Mouse (Mus musculus) monocyte, adult 5-6 weeks (primary cell): ENCODE data around the gene Wdr46. TPM values are rescaled to one million over a fixed set of nuclear protein-coding genes. Genes with fewer than 3 reads are reported as not detected.
"Not testable (repeated sequence)": the region's sequence is repeated elsewhere in the genome, so short reads cannot be mapped to it uniquely, and the experiment has no call there.

ENCODE experiments used
- ATAC-seq: fragments of 153-309, 156-312 bp; replicated peaks from 2 replicates; pipeline ENCODE4 v1.8.0; 2017; ENCODE audit warnings: mild to moderate bottlenecking; ENCODE audit not compliant: low TSS enrichment, insufficient number of reproducible peaks, severe bottlenecking, poor library complexity, low FRiP score
- total RNA-seq: library from RNA; stranded (forward); fragments of 200-1000, 200-491, 200-594 nt; gene quantifications from 3 replicates; pipeline ENCODE4 v1.2.3, GENCODE M21; 2017

The Wdr46 gene
- total RNA-seq, 1 experiment from 2014 or later = 16.3 TPM

DNA sequence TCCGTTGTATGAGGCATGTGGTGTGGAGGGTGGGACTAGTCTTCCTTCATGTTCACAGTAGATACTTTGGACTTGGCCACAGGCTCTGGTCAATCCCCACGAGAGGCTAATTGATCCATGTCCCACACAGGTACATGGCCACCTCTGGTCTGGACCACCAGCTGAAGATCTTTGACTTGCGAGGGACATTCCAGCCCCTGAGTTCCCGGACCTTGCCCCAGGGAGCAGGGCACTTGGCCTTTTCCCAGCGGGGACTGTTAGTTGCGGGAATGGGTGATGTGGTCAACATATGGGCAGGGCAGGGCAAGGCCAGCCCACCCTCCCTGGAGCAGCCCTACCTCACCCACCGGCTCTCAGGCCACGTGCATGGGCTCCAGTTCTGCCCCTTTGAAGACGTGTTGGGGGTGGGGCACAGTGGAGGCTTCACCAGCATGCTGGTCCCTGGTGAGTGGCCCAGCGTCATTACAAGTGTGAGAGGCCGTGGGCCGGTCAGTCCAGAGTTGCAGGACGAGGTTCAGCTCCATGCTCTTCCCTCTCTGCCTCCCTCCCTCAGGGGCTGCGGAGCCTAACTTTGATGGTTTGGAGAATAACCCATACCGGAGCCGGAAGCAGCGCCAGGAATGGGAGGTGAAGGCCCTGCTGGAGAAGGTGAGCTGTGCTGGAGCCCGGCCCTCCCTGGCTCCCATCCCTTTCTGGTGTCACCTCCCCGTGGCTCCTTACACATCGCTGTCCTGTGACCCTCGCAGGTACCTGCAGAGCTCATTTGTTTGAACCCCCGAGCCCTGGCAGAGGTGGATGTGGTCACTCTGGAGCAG lies 7.8 kb downstream of the Wdr46 start:
- no peak for ATAC-seq

DNA sequence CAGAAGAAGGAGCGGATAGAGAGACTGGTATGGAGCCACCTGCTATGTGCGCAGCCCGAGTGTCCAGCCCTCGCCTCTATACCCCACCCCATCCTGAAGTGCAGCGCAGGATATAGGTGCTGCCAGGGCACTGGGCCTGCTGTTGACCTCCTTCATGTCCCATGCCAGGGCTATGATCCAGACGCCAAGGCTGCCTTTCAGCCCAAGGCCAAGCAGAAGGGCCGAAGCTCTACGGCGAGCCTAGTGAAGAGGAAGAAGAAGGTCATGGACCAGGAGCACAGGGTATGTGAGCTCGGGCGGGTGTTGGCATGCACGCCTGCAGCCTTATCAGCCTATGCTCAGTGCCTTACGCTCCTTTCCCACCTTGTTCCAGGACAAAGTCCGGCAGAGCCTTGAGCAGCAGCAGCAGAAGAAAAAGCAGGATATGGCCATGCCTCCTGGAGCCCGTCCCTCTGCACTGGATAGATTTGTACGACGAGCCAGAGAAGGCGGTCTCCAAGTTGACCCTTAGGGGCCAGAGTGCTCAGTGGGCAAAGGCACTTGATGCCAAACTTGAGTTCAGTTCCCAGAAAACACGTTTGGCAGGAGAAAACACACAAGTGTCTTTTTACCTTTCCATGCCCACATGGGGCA lies 8.6 kb downstream of the Wdr46 start:
- ATAC-seq = no peak

DNA sequence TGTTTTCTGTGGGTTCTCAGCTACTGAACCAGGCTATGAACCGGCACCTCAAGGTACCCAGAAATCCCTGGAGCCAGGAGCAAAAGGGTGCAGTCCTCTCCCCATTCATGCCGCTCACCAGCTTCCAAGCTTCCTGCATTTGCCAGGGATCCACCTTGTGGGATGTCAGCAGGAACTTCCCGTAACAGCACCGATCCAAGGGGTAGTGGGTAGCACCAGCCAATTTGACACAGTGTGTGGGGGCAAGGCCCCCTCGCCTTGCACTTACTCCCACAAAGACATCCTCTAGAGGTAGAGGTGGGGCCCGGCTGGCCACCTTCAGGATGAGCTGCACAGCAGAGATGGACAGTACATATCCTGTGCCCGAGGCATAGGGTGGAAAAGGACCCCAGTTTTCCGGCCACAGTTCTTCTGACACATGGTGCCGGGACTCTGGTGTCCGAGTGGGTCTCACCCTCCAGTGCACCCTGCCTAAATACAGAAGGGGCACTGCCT lies 9.7 kb downstream of the Wdr46 start:
- ATAC-seq = no peak

DNA sequence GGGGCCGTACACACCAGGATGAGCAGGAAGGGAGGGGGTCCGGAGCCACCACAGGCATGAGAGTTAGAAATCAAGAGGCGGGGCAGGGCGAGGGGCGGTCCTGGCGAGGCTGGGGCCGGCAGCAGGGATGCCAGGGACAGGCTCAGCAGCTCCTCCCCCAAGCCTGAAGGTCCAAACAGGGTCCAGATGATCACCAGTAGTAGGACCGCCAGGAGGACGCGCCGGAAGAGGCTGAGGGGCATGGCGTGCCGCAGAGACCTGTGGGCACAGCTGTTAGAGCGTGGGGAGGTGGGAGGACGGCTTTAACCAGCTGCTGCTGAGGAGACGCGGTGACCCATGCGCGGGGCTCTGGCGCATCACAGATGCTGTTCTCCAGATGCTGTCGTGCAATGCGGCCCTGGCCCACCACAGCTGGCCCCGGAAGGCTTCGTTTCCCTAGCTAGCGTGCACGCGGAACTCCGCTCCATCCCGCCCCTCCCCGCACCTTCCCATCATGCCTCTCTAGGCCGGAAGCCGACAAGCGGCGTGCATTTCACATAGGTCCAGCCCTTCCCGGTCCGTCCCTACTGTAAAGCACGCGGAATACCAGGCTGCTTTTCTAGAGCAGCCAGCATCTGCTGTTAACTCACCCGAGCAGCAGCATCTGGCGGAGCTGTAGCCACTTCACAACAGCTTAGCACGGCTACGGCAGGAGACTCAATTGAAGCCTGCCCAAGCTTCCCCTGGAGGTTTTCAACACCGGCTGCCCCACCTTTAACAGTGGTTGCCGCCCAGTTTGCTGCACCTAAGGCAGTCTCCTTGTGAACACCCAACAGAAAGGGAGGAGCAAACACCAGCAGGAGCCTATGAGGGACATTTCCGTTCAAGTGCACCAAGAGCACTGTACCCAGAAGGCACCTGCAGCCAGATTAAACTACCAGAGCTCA lies 10.8 kb downstream of the Wdr46 start, which contains the start of gene B3galt4:
B3galt4 (minus strand) TSS at position 468 of the 926 bp plus-strand sequence.
- ATAC-seq = peak; percentile 59

DNA sequence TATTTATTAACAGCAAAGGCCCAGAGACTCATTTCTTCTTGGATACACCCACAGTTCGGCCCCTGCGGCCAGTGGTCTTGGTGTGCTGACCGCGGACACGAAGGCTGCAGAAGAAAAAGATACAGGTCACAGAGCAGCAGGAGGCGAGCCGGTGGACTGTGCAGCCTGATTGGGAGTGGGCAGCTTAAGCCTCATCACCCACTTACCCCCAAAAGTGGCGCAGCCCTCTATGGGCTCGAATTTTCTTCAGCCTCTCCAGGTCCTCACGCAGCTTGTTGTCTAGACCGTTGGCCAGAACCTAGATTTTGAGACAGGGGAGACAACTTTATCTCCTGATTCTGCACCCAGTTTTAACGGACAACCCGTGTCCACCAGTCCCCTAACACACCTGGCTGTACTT lies 11.6 kb downstream of the Wdr46 start:
- ATAC-seq = not testable (repeated sequence)

DNA sequence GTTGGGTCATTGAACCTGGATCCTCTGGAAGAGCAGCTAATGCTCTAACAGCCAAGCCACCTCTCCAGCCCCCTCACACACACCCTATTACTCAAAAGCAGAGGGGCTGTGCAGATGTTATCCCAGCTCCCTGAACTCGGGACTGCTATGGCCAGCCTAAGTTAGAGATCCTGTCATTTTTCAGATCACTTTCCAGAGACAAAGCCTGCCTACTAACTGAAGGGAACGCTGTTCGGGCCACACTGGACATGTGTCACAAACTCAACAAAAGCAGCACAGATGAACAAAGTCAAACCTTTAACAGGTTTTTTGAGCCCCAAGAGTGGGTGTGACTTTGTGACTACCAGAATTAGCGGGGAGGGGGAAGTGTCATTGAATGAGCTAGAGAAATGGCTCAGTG lies 12.4 kb downstream of the Wdr46 start:
- ATAC-seq = no peak

DNA sequence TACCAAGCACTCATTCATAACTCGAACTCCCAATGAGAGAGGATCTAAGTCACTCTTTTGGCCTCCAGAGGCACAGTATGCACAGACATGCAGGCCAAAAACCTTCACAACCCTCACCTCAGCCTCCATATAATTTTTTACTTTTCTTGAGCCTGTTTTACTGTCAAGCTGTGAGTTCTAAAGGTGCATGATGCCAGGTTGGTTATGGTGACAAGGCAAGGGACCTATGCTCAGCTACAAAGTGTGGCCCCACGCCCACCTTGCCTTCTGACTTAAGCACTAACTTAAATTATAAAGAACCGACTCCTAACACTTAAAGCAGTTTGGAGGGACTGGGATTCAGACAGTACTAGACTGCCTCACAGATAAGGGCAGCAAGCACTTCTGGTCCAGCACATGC lies 12.8 kb downstream of the Wdr46 start:
- no peak for ATAC-seq

DNA sequence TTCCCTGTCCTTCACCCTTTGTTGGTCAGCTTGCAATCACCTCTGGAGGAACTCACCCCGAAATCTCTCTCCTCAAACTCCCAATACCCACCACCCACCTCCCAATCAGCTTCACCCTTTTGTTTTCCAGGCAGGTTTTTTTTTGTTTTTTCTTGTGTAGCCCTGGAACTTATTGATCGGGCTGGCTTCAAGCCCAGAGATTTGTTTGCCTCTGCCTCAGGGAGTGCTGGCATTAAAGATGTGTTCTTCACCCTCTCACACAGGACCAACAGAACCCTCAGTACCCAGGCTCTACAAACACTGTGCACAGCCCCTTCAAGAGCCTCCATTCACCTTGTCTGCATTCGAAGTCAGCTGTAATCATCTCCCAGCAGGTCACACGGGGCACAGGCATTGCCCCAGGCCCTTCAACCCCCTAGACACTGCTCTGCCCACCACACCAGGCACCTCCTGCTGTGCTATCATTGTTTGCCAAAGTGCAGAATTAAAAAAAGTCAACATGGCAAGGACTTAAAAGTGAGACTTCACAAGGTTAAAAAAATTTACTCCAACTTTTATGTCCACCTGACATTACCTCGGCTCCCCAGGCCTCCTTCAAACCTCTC lies 13.6 kb downstream of the Wdr46 start:
- no peak for ATAC-seq

DNA sequence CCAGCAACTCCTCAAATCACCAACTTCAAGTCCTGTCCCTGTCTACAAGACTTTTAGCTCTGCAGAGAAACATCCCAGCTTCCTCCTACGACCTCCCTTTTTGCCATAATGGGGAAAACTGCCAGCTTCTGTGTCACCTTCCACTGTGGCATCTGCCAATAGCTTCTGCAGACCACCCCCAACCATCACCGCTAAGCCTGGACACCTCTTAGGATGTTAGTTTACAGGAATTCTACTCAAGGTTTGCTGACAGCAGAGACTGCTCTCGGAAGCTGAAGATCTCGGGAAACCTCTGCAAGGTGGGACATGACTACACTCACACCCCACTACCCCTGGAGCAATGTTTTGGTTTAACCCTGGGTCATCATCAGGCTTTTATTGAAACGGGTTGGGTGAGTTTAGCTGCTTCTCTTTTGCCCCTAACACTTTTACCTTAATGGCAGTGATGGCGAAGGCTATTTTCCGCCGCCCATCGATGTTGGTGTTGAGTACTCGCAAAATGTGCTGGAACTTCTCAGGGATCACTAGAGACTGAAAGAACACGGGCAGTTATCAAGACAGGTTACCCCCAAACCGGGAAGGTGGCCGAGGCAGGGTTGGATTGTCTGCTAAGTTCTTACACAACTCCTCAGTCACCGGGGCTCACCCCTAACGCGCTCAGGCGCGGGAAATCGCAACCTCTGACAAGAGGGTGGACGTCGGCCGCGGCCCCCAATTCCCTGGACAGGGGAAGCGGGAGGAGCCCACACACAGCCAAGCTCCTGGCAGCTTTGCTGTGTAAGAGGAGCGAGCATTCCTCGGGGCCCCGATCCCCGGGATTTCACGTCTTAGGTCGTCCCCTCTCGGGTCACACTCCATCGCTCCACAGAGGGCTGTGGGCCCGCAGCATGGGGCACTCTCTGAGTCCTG lies 14.4 kb downstream of the Wdr46 start:
- no peak; the same call in 1 of the 2 replicates for ATAC-seq

DNA sequence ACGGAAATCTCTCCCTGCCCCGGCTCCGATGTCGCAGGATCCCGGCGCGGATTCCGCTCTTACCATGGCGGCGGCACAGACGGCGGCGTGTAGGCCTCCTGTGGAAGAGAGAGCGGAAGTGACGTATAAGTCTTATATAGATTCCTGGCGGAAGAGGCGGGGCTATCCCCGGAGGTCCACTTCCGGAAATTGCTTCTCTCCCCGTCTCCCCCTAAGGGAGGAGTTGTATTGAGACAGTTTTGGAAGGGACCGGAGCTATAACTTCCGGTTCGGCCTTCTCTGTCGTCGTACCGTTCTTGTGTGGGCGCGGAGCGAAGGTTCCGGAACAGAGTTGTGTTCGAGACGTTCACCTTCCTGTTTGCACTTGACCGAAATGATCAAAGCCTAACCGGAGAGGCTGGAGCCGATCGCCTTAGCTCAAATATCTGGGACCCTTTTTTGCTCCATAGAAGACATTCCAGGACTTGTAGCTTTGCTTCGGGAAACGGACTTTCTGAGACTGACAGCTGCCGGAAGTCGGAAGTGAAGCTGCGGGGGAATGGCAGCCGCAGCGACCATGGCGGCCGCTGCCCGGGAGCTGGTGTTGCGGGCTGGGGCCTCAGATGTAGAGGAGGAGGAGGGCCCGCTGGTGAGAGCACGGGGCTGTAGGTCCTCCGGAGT lies 15.2 kb downstream of the Wdr46 start, which contains the start of the genes Vps52 and Rps18:
Vps52 (plus strand) TSS at position 258 of the 660 bp plus-strand sequence.
Rps18 (minus strand) TSS at position 447 of the 660 bp plus-strand sequence.
- ATAC-seq = peak; percentile 89

DNA sequence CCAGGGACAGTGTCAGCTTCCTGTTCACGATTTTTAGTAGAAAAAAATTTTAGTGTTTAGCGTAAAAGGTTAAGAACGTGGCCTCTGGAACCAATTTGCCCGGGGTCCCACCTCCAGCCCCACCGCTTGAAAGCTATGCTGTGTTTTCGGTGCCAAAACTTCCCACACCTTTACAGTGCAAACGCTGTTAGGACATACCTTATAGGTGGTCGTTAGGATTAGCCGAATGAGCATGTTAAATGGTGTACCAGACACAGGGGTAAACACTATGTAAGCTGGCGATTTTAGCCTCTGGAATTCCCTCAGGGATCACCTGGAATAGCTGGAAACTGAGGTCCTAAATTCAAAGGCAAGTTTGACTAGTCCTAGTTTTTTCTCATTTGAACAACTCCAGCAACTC lies 15.9 kb downstream of the Wdr46 start:
- no peak for ATAC-seq

DNA sequence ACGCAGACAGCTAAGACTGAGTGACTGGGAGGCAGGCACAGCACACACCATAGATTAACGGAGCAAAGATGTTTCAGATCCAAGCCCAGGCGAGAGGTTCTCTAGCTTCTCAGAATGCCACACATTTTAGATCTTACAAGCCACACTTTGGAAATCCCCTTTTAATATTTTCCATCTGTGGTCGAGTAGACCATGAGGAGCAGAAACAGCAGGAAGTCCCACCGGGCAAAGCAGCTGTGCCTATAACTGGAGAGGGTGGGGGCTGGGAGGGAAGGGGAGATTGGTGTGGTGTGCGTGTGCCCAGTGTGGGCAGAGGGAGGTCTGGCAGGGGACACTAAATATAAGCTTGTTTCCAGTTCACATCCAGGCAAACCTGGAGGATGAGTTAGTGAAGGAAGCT lies 17.0 kb downstream of the Wdr46 start:
- no peak for ATAC-seq

DNA sequence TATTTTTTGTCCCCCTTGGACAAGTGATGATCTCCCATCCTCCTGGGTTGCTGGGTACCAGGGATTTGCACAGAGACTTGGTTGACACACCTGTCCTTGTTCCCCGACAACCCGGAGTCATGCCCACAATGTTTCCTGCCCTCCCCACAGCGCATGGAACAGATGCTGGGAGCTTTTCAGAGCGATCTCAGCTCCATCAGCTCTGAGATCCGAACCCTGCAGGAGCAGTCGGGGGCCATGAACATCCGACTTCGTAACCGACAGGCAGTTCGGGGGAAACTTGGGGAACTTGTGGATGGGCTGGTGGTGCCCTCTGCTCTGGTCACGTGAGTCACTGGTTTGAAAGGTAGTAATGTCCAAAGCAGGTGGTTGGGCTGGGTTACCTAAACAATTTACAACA lies 18.0 kb downstream of the Wdr46 start:
- ATAC-seq = no peak

DNA sequence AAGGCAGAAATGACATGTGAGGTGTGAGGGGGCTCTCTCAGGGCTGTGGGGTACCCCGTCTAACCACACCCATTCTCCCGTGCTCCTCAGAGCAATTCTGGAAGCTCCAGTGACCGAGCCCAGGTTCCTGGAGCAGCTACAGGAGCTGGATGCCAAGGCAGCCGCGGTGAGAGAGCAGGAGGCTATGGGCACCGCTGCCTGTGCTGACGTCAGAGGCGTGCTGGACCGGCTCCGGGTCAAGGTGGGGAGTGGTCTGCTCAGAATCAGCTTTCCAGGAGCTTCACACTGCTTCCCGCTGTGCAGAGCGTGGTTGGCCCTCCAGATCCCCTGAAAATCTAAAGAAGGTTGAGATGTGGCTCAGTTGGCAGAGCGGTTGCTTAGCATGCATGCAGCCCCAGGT lies 18.7 kb downstream of the Wdr46 start:
- ATAC-seq = no peak

DNA sequence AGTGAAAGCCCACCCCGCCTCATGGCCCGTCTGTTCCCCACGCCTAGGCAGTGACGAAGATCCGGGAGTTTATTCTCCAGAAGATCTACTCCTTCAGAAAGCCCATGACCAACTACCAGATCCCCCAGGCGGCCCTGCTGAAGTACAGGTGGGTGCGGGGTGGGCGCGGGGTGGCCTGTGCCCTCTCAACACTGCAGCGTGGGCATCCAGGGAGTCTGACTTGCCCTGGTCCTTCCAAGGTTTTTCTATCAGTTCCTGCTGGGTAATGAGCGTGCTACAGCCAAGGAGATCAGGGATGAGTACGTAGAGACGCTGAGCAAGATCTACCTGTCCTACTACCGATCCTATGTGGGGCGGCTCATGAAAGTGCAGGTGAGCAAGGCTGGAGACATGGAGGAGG lies 19.5 kb downstream of the Wdr46 start:
- ATAC-seq = no peak

DNA sequence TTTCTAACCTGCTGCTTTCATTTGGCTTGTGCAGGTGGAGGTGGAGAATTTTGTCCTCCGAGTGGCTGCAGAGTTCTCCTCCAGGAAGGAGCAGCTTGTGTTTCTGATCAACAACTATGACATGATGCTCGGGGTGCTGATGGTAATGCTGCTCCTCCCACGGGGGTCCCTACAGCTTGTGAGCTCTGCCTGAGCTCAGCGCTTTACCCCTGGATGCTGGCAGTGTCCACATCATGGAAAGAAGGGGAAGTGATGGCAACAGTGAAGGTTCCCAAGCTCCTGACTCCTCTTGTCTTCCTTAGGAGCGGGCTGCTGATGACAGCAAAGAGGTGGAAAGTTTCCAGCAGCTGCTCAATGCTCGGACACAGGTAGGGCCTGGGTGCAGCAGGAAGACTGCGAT lies 22.4 kb downstream of the Wdr46 start:
- ATAC-seq = no peak
